Mouse (Mus musculus) limb, embryonic 14.5 days (tissue): ENCODE results near the gene Focad. TPM values are rescaled to one million over a fixed set of nuclear protein-coding genes. Genes with fewer than 3 reads are reported as not detected.
"Not testable (repeated sequence)": the region's sequence is repeated elsewhere in the genome, so short reads cannot be mapped to it uniquely, and the experiment has no call there.

Experiments
- ATAC-seq: fragments of 200-750 bp; cut with Nextera tagmentation; 2 replicates; pipeline ENCODE4 v1.8.0; 2017; ENCODE audit warnings: low read depth, moderate number of reproducible peaks, moderate TSS enrichment; ENCODE audit not compliant: low FRiP score
- DNase-seq: peaks from one replicate; pipeline ENCODE4 v3.0.0-alpha.2; 2015; ENCODE audit warnings: low spot score
- H3K27ac ChIP-seq: fragments of 300-500 bp; sonication (generic); replicated peaks from 2 replicates; pipeline ENCODE4 v1.5.1; 2014; ENCODE audit warnings: low read depth, mild to moderate bottlenecking, low read length, moderate library complexity, mixed read lengths
- H3K27me3 ChIP-seq: fragments of 300-500 bp; sonication (generic); 2 replicates; pipeline ENCODE4 v1.6.1; 2014; ENCODE audit warnings: low read length, mixed read lengths; ENCODE audit not compliant: control insufficient read depth, insufficient read depth
- H3K36me3 ChIP-seq: fragments of 300-500 bp; sonication (generic); 2 replicates; pipeline ENCODE4 v1.6.1; 2014; ENCODE audit warnings: mild to moderate bottlenecking, low read length, moderate library complexity, mixed read lengths; ENCODE audit not compliant: control insufficient read depth, insufficient read depth
- H3K4me1 ChIP-seq: fragments of 300-500 bp; sonication (generic); 2 replicates; pipeline ENCODE4 v1.6.1; 2014; ENCODE audit warnings: antibody characterized with exemption, low read length, mixed read lengths; ENCODE audit not compliant: control insufficient read depth, insufficient read depth
- H3K4me2 ChIP-seq: fragments of 300-500 bp; sonication (generic); replicated peaks from 2 replicates; pipeline ENCODE4 v1.6.1; 2014; ENCODE audit warnings: low read depth, mild to moderate bottlenecking, low read length, moderate library complexity; ENCODE audit not compliant: severe bottlenecking
- H3K4me3 ChIP-seq: fragments of 300-500 bp; sonication (generic); replicated peaks from 2 replicates; pipeline ENCODE4 v1.5.1; 2014; ENCODE audit warnings: low read length
- H3K9ac ChIP-seq: fragments of 300-500 bp; sonication (generic); 2 replicates; pipeline ENCODE4 v1.6.1; 2014; ENCODE audit warnings: mild to moderate bottlenecking, low read depth, low read length, moderate library complexity; ENCODE audit not compliant: severe bottlenecking
- H3K9me3 ChIP-seq: fragments of 300-500 bp; sonication (generic); 2 replicates; pipeline ENCODE4 v1.6.1; 2016; ENCODE audit warnings: low read length; ENCODE audit not compliant: control insufficient read depth
- POLR2A ChIP-seq: fragments of 200-500 bp; IDR thresholded peaks from 2 replicates; pipeline ENCODE4 v1.8.0; 2012; ENCODE audit warnings: inconsistent platforms, mild to moderate bottlenecking, moderate library complexity, borderline replicate concordance; ENCODE audit not compliant: insufficient read depth, insufficient read length; ENCODE audit errors: extremely low read depth
- WGBS: fragments of 180-500 bp; shearing (Covaris S2); extraction: QIAGEN DNeasy Blood & Tissue Kit; methylation state at CpG from one replicate; pipeline ENCODE4 v1.1.7; 2014; 5-methylcytosine and 5-hydroxymethylcytosine counted together
- polyA plus RNA-seq, 2 experiments: library from polyadenylated mRNA; depleted of rRNA in 1 of 2; stranded (reverse) in 1 of 2; unstranded in 1 of 2; fragments of >200 nt; fragmentation: Nextera tagmentation in 1 of 2; extraction: Ambion mirVana in 1 of 2; gene quantifications; 2 replicates each; pipeline versions ENCODE4 v1.2.1 to v1.2.3; 2012 to 2014

Focad gene
- polyA plus RNA-seq, 2 experiments: 15.7 to 19.5 TPM

- H3K27ac ChIP-seq: no peak overlapping the region
- no peaks in the 10 kb centered on the region for H3K27me3 ChIP-seq
- H3K9me3 ChIP-seq: no peaks in the 10 kb centered on the region
- no peaks in the 10 kb centered on the region for H3K36me3 ChIP-seq
- H3K4me1 ChIP-seq: no peaks in the 10 kb centered on the region
- ATAC-seq (no peak), DNase-seq (no peak)
- no peak overlapping the region for H3K9ac ChIP-seq
- no peak overlapping the region for H3K4me2 ChIP-seq
- no peak overlapping the region for H3K4me3 ChIP-seq
- WGBS: 81% methylated on average over 18 of the region's 18 CpGs
- no peak for TF ChIP-seq POLR2A
Observed at GRCm38 (mm10) chr4:88372293-88373224, 278.1 kb downstream of the Focad start.

DNA sequence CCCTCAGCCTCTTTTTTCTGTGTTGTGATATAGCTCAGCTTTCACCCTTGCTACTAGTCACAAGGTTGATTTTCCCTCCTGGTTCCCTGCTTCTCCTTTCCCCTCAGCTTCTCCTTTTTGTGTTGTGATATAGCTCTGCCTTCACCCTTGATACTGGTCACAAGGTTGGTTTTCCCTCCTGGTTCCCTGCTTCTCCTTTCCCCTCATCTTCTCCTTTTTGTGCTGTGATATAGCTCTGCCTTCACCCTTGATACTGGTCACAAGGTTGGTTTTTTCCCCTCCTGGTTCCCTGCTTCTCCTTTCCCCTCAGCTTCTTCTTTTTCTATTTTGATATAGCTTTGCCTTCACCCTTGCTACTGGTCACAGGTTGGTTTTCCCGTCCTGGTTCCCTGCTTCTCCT lies 295.6 kb downstream of the Focad start:
- ATAC-seq: no peak
- Histone ChIP-seq H3K4me1 (no peaks in the 10 kb centered on the region), H3K9ac (no peak overlapping the region), H3K27ac (no peak overlapping the region), H3K4me3 (no peak overlapping the region), H3K27me3 (no peaks in the 10 kb centered on the region), H3K9me3 (no peaks in the 10 kb centered on the region), H3K4me2 (no peak overlapping the region), H3K36me3 (no peaks in the 10 kb centered on the region; the same call in 1 of the 2 replicates)
- 88% methylated on average over 1 of the region's 1 CpGs for WGBS
- no peak for DNase-seq
- TF ChIP-seq POLR2A: no peak

GRCm38 (mm10) chr4:88390596-88390995 lies 296.2 kb downstream of the Focad start:
- not testable (repeated sequence) for H3K4me2 ChIP-seq, H3K27ac ChIP-seq, H3K36me3 ChIP-seq, DNase-seq, H3K4me3 ChIP-seq, H3K9me3 ChIP-seq, H3K9ac ChIP-seq, H3K27me3 ChIP-seq, H3K4me1 ChIP-seq, ATAC-seq
- 83% methylated on average over 1 of the region's 1 CpGs for WGBS

- no peak overlapping the region for H3K4me2 ChIP-seq
- no peak for TF ChIP-seq POLR2A
- ATAC-seq (no peak), DNase-seq (no peak)
- WGBS: 87% methylated on average over 3 of the region's 3 CpGs
- H3K9me3 ChIP-seq: no peaks in the 10 kb centered on the region
- no peak overlapping the region for H3K4me3 ChIP-seq
- H3K27me3 ChIP-seq: no peaks in the 10 kb centered on the region
- H3K4me1 ChIP-seq: no peaks in the 10 kb centered on the region
- H3K27ac ChIP-seq: no peak overlapping the region
- H3K36me3 ChIP-seq: no peaks in the 10 kb centered on the region; the same call in 1 of the 2 replicates
- H3K9ac ChIP-seq: no peak overlapping the region
Observed at GRCm38 (mm10) chr4:88395717-88396116, 301.3 kb downstream of the Focad start.

GRCm38 (mm10) chr4:88396995-88397521 lies 302.6 kb downstream of the Focad start:
- 75% methylated on average over 6 of the region's 6 CpGs for WGBS
- H3K36me3 ChIP-seq: no peaks in the 10 kb centered on the region; the same call in 1 of the 2 replicates
- H3K9me3 ChIP-seq: no peaks in the 10 kb centered on the region
- H3K4me1 ChIP-seq: no peaks in the 10 kb centered on the region
- no peaks in the 10 kb centered on the region for H3K27me3 ChIP-seq
- no peak overlapping the region for H3K4me2 ChIP-seq
- TF ChIP-seq POLR2A: no peak
- DNase-seq (no peak), ATAC-seq (no peak)
- no peak overlapping the region for H3K27ac ChIP-seq
- H3K9ac ChIP-seq: no peak overlapping the region
- no peak overlapping the region for H3K4me3 ChIP-seq
